Mouse (Mus musculus) layer of hippocampus, adult 18-20 months (tissue): ENCODE results near the gene Slc17a7. TPM values are rescaled to one million over a fixed set of nuclear protein-coding genes. Genes with fewer than 3 reads are reported as not detected.
"Not testable (repeated sequence)": the region's sequence is repeated elsewhere in the genome, so short reads cannot be mapped to it uniquely, and the experiment has no call there.

Experiments used
- DNase-seq, 2 experiments: peaks; one replicate each; pipeline ENCODE4 v3.0.0; 2022; ENCODE audit warnings: low spot score in 2 of 2
- total RNA-seq, 2 experiments: library from RNA; stranded (reverse); gene quantifications; 2 replicates each; pipeline ENCODE4 v1.2.3; 2021

Gene Slc17a7
- total RNA-seq, 2 experiments from 2014 or later = 1,340 to 1,403 TPM

DNA sequence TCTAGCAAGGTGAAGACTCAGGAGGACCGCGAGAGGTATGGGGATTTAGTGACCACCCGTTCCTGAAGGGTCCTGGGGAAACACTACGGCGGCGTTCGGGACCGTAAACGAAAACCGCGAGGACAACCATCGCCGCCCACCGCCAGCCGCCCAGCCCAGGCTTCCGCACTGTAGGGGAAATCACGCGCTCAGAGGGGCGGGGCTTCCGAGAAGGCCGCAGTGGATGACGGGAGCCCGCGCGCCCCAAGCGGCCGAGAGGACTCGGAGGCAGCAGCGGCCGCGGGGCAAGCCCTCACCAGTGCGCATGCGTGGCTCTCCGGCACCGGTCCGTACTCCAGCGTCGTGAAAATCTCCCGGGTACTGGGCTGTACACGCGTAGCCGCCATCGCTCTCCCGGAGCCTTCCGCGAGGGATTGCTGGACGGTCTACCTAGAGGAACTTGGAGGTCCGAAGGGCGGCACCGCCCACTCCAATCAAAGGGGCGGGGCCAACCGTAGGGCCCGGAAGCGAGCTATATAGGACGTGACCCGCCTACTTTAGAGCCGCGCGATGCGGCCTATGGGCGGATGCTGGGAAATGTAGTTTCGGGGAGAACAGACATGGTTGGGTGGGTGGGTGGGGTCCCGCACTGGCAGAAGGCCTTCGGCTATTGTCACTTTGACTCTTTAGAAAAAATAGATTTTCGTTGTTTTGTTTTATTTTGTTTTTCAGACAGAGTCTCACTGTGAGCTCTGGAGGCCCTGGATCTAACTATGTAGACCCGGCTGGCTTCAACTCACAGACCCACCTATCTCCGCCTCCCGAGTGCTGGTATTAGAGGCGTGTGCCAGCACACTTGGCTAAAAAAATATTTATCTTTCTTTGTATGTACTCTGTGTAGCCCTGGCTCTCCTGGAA lies 9.4 kb upstream of the Slc17a7 start, which contains the start of the genes Pih1d1 and Aldh16a1:
Gene Pih1d1, plus strand, starts transcription at position 208 of the 897 bp plus-strand sequence.
Gene Aldh16a1, minus strand, starts transcription at position 489 of the 897 bp plus-strand sequence.
- DNase-seq = peak; percentile 94 to 99

DNA sequence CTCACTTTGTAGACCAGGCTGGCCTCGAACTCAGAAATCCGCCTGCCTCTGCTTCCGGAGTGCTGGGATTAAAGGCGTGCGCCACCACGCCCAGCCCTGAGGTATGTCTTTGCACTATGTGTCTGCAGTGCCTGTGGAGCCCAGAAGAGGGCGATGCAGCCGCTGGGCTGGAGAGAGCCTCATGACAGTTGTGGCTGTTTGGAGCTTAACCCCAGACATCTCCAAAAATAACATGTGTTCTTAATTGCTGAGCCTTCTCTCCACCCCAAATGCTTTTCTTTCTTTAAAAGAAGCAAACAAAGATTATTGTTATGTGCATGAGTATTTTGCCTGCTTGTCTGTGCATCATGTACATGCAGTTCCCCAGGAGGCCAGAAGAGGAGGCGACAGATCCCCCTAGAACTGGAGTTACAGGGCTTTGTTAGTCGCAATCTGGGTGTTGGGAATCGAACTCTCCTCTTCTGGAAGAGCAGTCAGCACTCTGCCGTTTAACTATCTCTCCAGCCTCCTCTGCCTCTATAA lies 8.7 kb upstream of the Slc17a7 start:
- peak in 1 of 2 experiments; percentile 60 for DNase-seq

DNA sequence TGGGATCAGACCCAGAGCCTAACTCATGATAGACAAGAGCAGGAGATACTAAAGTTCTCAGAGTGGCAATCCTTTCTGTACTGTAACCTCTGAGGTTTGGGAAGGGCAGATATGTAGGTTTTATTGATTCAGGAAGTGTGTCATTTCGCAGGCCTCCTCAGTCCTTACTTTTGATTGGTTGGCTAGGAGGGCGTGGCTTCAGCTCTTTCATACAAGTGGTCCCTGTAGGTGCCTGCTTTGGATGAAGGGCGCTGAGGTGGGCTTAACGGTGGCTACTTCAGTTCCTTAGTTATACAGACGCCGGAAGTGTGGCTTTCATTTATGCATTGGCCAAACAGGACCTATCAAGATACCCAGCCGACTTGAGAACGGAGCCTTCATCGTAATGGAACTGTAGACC lies 8.2 kb upstream of the Slc17a7 start:
- DNase-seq = no peak

GRCm38 (mm10) chr7:45156206-45156605 lies 7.5 kb upstream of the Slc17a7 start:
- DNase-seq = no peak

- no peak for DNase-seq
Measured at GRCm38 (mm10) chr7:45157459-45157858, 6.3 kb upstream of the Slc17a7 start.

GRCm38 (mm10) chr7:45158991-45159390 lies 4.8 kb upstream of the Slc17a7 start:
- no peak for DNase-seq

DNA sequence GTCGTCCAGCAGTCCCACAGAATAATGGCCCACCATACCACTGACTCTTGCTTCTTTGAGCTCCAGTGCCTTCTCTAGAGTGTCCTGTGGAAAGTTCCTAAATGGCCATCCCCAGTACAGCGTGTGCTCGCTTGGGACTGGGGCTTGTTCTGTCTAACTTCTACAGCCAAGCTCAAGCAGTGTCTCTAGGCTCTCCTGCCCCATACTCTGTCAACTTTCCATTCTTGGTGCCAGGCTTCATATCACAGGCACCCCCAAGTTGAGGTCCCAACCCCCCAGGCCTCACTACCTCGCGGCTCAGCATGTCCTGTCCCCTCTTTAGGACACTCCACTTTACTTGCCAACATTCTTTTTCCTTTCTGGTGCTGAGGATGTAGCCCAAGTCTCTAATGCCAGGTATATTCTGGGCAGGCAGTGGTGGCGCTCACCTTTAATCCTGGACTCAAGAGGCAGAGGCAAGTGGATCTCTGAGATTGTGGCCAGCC lies 3.4 kb upstream of the Slc17a7 start:
- DNase-seq = no peak

- no peak for DNase-seq
Measured at GRCm38 (mm10) chr7:45160866-45161265, 2.9 kb upstream of the Slc17a7 start.

DNA sequence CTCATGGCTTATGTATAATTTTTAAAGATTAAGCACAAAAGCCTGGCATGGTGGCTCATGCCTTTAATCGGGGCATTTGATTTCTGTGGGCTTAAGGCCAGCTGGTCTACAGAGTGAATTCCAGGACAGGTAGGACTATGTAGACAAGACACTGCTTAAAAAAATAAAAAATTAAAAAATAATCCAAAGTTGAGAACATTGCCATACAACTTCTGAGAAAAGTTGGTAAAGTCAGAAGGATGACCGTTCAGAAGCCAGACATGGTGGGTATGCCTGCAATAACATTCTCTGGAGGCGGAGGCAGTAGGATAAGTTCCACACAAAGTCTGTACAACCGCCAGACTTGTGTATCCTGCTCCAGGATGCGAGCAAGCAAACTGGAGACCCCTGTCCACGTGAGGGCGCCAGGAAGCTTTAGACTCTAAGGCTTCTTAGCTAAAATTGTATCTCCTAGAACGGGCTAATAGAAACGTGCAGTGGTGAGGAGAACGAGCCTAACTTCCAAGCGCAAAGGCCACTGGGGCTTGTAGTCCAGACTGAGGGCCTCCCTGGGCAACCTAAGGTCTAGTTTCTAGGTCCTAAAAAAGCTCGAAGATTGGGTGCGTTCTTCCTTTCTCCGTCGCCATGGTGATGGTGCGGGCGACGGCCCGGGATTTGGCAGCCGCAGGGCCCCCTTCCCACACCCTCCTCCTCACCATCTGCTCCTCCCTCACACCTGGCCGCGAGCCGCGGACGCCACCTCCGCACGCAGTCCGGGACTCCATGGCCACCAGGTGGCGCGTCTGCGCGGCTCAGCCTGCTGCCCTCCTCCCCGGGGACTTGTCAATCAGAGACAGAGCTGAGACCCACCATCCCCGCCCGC lies 1.9 kb upstream of the Slc17a7 start:
- peak; percentile 97 for DNase-seq

GRCm38 (mm10) chr7:45162551-45162950 lies 1.2 kb upstream of the Slc17a7 start:
- peak in 1 of 2 experiments; percentile 72 for DNase-seq

- DNase-seq = no peak
Measured at GRCm38 (mm10) chr7:45162996-45163615, 643 bp upstream of the Slc17a7 start.

- DNase-seq = peak in 1 of 2 experiments; percentile 30
Measured at GRCm38 (mm10) chr7:45164833-45165232, 1.1 kb downstream of the Slc17a7 start.

- no peak for DNase-seq
Measured at GRCm38 (mm10) chr7:45165701-45166100, 2.0 kb downstream of the Slc17a7 start.

DNA sequence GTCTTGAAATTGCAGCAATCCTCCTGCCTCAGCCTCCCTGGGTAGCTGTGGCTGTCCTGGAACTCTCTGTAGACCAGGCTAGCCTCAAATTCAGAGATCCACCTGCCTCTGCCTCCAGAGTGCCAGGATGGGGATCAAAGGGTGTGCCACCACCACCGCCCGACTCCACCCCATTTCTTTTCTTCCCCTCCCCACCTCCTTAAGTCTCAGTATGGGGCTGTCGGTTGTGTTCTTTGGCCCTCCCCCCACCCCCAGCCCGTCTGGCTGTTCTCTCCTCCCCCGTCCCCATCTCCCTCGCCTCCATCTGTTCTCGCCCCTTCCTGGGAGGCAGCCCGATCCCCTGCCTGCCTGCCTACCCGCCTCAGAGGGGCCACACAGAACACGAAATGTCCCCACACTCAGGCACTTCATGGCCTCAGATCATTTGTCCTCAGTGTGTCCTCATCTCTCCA lies 3.2 kb downstream of the Slc17a7 start:
- DNase-seq = peak in 1 of 2 experiments; percentile 82

DNA sequence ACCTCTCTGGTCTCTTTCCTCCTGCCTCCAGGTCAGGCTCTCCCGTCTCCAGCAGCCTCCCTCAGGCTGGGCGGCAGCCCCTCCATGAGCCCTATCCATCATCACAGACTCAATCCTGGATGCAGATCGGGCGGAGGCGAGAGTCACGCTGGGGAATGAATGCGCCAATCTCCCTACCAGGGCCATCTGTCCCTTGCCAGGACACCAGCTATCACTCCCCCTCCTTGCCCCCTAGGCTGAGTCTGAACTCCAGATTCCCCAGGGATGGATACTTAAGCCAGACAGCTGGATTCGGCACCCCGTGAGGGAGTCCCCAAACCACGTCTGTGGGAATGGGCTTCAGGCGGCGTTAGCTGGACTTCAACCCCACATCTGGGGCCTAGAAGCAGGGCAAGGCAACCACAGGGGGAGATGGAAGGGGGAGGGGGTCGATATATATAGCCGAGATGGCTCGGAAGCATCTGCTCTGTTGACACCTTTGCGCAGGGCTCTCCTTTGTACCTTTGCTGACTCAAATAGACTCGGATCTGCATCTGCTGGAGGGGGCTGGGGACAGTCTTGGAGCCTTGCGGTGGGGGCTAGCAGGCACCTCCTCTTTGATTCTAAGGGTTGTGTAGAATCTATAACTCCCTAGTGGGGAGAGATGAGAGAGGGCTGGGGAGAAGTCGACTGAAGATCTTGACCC lies 4.2 kb downstream of the Slc17a7 start:
- DNase-seq = peak; percentile 77 to 84

DNA sequence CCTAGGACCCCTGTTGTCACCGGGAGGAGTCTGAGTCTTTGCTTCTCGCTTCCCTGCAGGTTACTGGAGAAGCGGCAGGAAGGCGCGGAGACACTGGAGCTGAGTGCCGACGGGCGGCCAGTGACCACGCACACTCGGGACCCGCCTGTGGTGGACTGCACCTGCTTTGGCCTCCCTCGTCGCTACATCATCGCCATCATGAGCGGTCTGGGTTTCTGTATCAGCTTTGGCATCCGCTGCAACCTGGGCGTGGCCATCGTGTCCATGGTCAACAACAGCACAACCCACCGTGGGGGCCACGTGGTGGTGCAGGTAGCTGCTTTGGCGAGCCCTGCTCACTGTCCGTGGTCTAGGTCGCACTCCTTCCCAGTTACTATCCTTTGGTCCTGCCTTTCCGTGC lies 4.9 kb downstream of the Slc17a7 start:
- DNase-seq = peak in 1 of 2 experiments; percentile 22

GRCm38 (mm10) chr7:45169495-45169894 lies 5.7 kb downstream of the Slc17a7 start:
- peak in 1 of 2 experiments; percentile 78 for DNase-seq

DNA sequence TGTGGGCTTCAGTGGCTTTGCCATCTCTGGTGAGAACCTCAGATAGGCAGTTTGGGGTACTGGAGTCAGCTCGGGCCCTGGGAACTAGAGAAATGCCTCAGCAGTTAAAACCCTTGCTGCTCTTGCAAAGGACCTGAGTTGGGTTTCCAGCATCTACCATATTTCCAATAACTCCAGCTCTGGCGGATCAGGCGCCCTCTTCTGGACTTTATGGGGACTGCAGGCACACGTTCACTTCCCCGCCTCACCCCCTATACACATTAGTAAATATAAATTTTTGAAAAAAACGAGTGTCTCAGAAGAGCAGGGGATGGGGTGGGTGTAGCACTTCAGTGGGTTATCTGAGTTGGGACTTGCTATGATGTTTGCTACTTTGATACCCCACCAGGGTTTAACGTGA lies 9.2 kb downstream of the Slc17a7 start:
- peak in 1 of 2 experiments; percentile 53 for DNase-seq

DNA sequence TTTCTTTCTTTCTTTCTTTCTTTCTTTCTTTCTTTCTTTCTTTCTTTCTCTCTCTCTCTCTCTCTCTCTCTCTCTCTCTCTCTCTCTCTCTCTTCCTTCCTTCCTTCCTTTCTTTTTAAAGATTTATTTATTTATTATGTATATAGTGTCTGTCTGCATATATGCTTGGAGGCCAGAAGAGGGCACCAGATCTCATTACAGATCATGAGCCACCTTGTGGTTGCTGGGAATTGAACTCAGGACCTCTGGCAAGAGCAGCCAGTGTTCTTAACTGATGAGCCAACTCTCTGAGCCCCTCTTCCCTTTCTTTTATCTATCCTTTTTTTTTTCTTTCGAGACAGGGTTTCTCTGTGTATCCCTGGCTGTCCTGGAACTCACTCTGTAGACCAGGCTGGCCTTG lies 10.0 kb downstream of the Slc17a7 start:
- not testable (repeated sequence) for DNase-seq
